Mouse (Mus musculus): ENCODE results near the gene Ly6f. TPM values are rescaled to one million over a fixed set of nuclear protein-coding genes. Genes with fewer than 3 reads are reported as not detected.

The Ly6f gene
- polyA plus RNA-seq, 1 experiment from 2014 or later, result 0.54 TPM

Other genes starting within 250 kb of the Ly6f start
- gene Ly6c1, start 219.6 kb upstream of the Ly6f start, polyA plus RNA-seq (2015; fragmentation: Nextera tagmentation; extraction: Ambion mirVana), result 10.5 and 14.2 TPM in 2 replicates
- 1.8 and 2.0 TPM in 2 replicates for gene Ly6c2, start 156.5 kb upstream of the Ly6f start, polyA plus RNA-seq (2015; fragmentation: Nextera tagmentation; extraction: Ambion mirVana)
- gene Ly6g, start 113.2 kb upstream of the Ly6f start, polyA plus RNA-seq (2015; fragmentation: Nextera tagmentation; extraction: Ambion mirVana), result not detected in 2 replicates
- gene BC025446, start 52.0 kb upstream of the Ly6f start, polyA plus RNA-seq (2015; fragmentation: Nextera tagmentation; extraction: Ambion mirVana), result 31.2 and 36.5 TPM in 2 replicates